Mouse (Mus musculus) cerebellum, adult 2 months (tissue): ENCODE results near the gene Nrxn1.

ENCODE experiments used
- CTCF ChIP-seq: fragments of 200-500 bp; IDR thresholded peaks from 2 replicates; pipeline ENCODE4 v1.5.1; 2011; ENCODE audit warnings: low read depth, mild to moderate bottlenecking, control low read depth, low read length, moderate library complexity, borderline replicate concordance; ENCODE audit not compliant: insufficient read depth
- POLR2A ChIP-seq: fragments of 200-500 bp; IDR thresholded peaks from 2 replicates; pipeline ENCODE4 v1.6.1; 2011; ENCODE audit warnings: low read length, control low read depth, borderline replicate concordance; ENCODE audit not compliant: insufficient read depth

DNA sequence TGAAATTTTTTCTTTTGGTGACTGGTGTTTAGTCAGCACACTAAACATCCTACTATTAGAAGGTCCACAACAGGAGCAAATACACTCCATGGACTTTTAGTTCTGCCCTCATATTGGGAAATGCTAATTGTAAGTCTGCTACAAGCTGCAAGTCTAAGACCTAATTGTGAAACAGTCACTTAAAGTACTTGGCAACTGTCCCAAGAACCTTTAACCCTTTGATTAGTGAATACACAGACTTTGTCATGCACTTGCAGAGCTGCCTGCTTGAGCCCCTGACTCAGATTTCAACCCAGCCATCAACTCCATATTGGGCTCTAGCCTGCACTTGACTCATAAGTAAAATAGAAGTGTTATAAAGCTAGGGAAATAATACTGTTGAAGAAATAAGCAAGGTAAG, 13.8 kb downstream of the Nrxn1 start:
- TF ChIP-seq CTCF = no peak
- no peak for TF ChIP-seq POLR2A
